Mouse (Mus musculus): ENCODE results near the gene Ap3b1.

GRCm38 (mm10) chr13:94471009-94471672, 112.4 kb downstream of the Ap3b1 start:
- TF ChIP-seq EP300 (IDR thresholded peaks at IDR 0.05; ENCODE audit: insufficient read depth, low read depth, low read length) = no peak
- TF ChIP-seq POLR2A (IDR thresholded peaks at IDR 0.05; ENCODE audit: insufficient read depth, low read depth, low read length) = no peak
- TF ChIP-seq CTCF (IDR thresholded peaks at IDR 0.05) = no peak

Data from heart, adult 2 months (tissue).